Mouse (Mus musculus) liver, adult 2 months (tissue): Measurements from ENCODE around the gene Hap1.

Experiments
- CTCF ChIP-seq: fragments of 200-500 bp; IDR thresholded peaks from 2 replicates; pipeline ENCODE4 v1.5.1; 2011; ENCODE audit warnings: low read depth, low read length, control low read depth
- POLR2A ChIP-seq: fragments of 200-500 bp; IDR thresholded peaks from 2 replicates; pipeline ENCODE4 v1.6.1; 2011; ENCODE audit warnings: low read length, control low read depth; ENCODE audit not compliant: insufficient read depth; ENCODE audit errors: extremely low read depth

DNA sequence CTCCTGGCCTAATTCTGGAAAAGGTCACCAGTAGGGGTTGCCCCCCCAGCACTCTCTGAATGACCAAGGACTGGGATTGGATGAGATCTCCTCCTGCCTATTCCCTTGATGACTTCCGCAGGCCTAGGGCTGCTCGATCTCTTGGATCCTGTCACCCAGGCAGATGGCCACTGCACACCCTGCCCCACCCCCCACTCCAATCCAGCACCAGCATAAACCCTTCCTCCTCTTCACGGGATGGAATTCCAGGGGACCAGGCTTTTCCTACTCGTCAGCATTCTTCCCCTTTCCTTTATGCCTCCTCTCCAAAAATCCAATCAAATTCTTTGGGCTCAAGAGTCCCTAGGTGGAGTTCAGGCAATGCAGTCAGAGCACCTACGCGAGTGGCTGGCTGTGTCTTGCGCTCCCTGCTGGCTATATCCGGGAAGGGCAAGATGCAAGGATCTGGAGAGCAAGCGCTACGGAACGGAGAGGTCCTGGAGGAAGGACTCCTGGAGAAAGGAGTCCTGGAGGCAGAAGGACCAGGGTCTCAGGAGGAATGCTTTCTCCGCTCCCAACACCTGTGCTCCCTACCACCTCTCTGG is 7.1 kb upstream of the Hap1 start:
- TF ChIP-seq CTCF (peak; percentile 91), POLR2A (no peak)
